Mouse (Mus musculus) spleen, adult 2 months (tissue): ENCODE data around the gene Daam2.

ENCODE experiments used
- CTCF ChIP-seq: fragments of 200-500 bp; IDR thresholded peaks from 2 replicates; pipeline ENCODE4 v1.5.1; 2011; ENCODE audit warnings: mild to moderate bottlenecking, inconsistent platforms; ENCODE audit not compliant: insufficient read depth, insufficient read length, insufficient replicate concordance; ENCODE audit errors: extremely low read depth
- POLR2A ChIP-seq: fragments of 200-500 bp; IDR thresholded peaks from 2 replicates; pipeline ENCODE4 v1.6.1; 2011; ENCODE audit warnings: low read depth, low read length, inconsistent platforms

DNA sequence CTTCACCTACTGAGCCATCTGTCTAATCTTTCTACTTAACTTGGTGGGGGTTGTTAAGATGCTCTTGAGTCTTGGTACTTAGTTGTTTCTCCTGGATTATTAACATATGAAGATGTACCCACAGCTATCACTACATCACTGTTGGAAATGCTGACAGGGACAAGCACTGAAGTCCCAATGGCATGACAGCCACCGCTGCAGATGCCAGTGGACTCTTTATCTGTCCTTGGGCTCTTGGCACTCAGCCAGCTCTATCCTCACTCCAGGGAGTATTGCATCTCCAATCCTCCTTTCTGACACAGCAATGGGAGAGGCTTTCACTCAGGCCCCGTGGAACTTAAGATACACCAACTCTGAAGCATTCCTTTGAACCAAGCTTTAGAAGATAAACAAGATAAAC is 63.9 kb downstream of the Daam2 start:
- no peak for TF ChIP-seq POLR2A
- no peak for TF ChIP-seq CTCF
